Mouse (Mus musculus): Measurements from ENCODE around the gene Bdh2.

Gene Bdh2

GRCm38 (mm10) chr3:135280669-135281415, at the start of gene Bdh2:
Gene Bdh2, plus strand, starts transcription at chr3:135281221.
- POLR2A ChIA-PET = interaction anchor here (0.6 to 5.5 kb wide), 13 partner anchors 11 to 450 kb away, joined by 3 to 24 read pairs (median 3); no protein-coding TSS in a partner anchor
- CTCF ChIA-PET = interaction anchor here (0.5 to 1.9 kb wide), 43 partner anchors 8 to 913 kb away, joined by 3 to 26 read pairs (median 4); partner anchors contain the start of genes Slc9b2 (in 1 of the 4) and Ube2d3 (in 1 of the 4)

GRCm38 (mm10) chr3:135232058-135232457, 49.0 kb upstream of the Bdh2 start:
- POLR2A ChIA-PET = interaction anchor here in 1 of 4 experiments (1.2 to 1.9 kb wide), 3 partner anchors 10 to 37 kb away, joined by 3 to 6 read pairs (median 4); partner anchors contain the start of gene Cenpe
- CTCF ChIA-PET = no interaction called here

GRCm38 (mm10) chr3:135232462-135232861, 48.6 kb upstream of the Bdh2 start:
- ChIA-PET POLR2A (interaction anchor here in 1 of 4 experiments (1.2 to 1.9 kb wide), 3 partner anchors 9 to 37 kb away, joined by 3 to 6 read pairs (median 4); partner anchors contain the start of gene Cenpe), CTCF (no interaction called here)

GRCm38 (mm10) chr3:135245733-135246132, 35.3 kb upstream of the Bdh2 start:
- ChIA-PET CTCF (no interaction called here), POLR2A (interaction anchor here in 1 of 4 experiments (1.4 kb wide), 1 partner anchor 21 kb away, joined by 4 read pairs; no protein-coding TSS in a partner anchor)

GRCm38 (mm10) chr3:135246828-135247227, 34.2 kb upstream of the Bdh2 start:
- CTCF ChIA-PET = interaction anchor here in 1 of 4 experiments (0.5 kb wide), 1 partner anchor 153 kb away, joined by 3 read pairs; no protein-coding TSS in a partner anchor
- POLR2A ChIA-PET = interaction anchor here in 1 of 4 experiments (0.9 to 1.4 kb wide), 2 partner anchors 11 to 22 kb away, joined by 3 to 4 read pairs; no protein-coding TSS in a partner anchor

GRCm38 (mm10) chr3:135249104-135249503, 31.9 kb upstream of the Bdh2 start:
- ChIA-PET CTCF (no interaction called here), POLR2A (interaction anchor here in 1 of 4 experiments (0.7 kb wide), 1 partner anchor 215 kb away, joined by 6 read pairs; no protein-coding TSS in a partner anchor)

- CTCF ChIA-PET = no interaction called here
- POLR2A ChIA-PET = interaction anchor here in 2 of 4 experiments (1.0 to 1.5 kb wide), 5 partner anchors 11 to 40 kb away, joined by 3 to 6 read pairs (median 3); partner anchors contain the start of gene Cenpe (in 2 of the 2)
Measured at GRCm38 (mm10) chr3:135251825-135252224, 29.2 kb upstream of the Bdh2 start.

- CTCF ChIA-PET = no interaction called here
- POLR2A ChIA-PET = no interaction called here
Measured at GRCm38 (mm10) chr3:135254784-135255183, 26.2 kb upstream of the Bdh2 start.

GRCm38 (mm10) chr3:135258919-135259318, 22.1 kb upstream of the Bdh2 start:
- ChIA-PET CTCF (no interaction called here), POLR2A (no interaction called here)

GRCm38 (mm10) chr3:135260233-135260632, 20.8 kb upstream of the Bdh2 start:
- POLR2A ChIA-PET = no interaction called here
- CTCF ChIA-PET = interaction anchor here in 1 of 4 experiments (0.6 kb wide), 1 partner anchor 43 kb away, joined by 4 read pairs; no protein-coding TSS in a partner anchor

- ChIA-PET POLR2A (interaction anchor here in 2 of 4 experiments (0.6 to 6.1 kb wide), 2 partner anchors 10 to 91 kb away, joined by 4 to 24 read pairs; partner anchors contain the start of gene Bdh2 (in 1 of the 2)), CTCF (interaction anchor here in 1 of 4 experiments (0.5 kb wide), 1 partner anchor 59 kb away, joined by 3 read pairs; no protein-coding TSS in a partner anchor)
Measured at GRCm38 (mm10) chr3:135268616-135269015, 12.4 kb upstream of the Bdh2 start.

- POLR2A ChIA-PET = interaction anchor here in 2 of 4 experiments (0.7 to 6.1 kb wide), 4 partner anchors 9 to 39 kb away, joined by 3 to 24 read pairs (median 4); partner anchors contain the start of gene Bdh2 (in 2 of the 2)
- CTCF ChIA-PET = no interaction called here
Measured at GRCm38 (mm10) chr3:135269391-135269990, 11.5 kb upstream of the Bdh2 start.

GRCm38 (mm10) chr3:135272627-135273026, 8.4 kb upstream of the Bdh2 start:
- CTCF ChIA-PET = interaction anchor here in 1 of 4 experiments (1.1 kb wide), 1 partner anchor 9 kb away, joined by 4 read pairs; the partner anchor contains the start of gene Bdh2

GRCm38 (mm10) chr3:135273047-135273446, 8.0 kb upstream of the Bdh2 start:
- CTCF ChIA-PET = interaction anchor here in 1 of 4 experiments (1.1 kb wide), 1 partner anchor 8 kb away, joined by 4 read pairs; the partner anchor contains the start of gene Bdh2
- POLR2A ChIA-PET = no interaction called here

More at GRCm38 (mm10) chr3:135272627-135273026, 8.4 kb upstream of the Bdh2 start:
- POLR2A ChIA-PET = interaction anchor here in 1 of 4 experiments (0.9 kb wide), 1 partner anchor 65 kb away, joined by 3 read pairs; no protein-coding TSS in a partner anchor

- ChIA-PET POLR2A (interaction anchor here in 2 of 4 experiments (0.6 to 5.5 kb wide), 5 partner anchors 10 to 451 kb away, joined by 3 to 24 read pairs (median 4); no protein-coding TSS in a partner anchor), CTCF (interaction anchor here in 3 of 4 experiments (1.2 to 1.9 kb wide), 11 partner anchors 27 to 914 kb away, joined by 3 to 26 read pairs (median 5); partner anchors contain the start of gene Slc9b2 (in 1 of the 3))
Measured at GRCm38 (mm10) chr3:135280160-135280559, 861 bp upstream of the Bdh2 start.

- CTCF ChIA-PET = interaction anchor here (0.5 to 1.9 kb wide), 38 partner anchors 9 to 450 kb away, joined by 3 to 26 read pairs (median 4); partner anchors contain the start of genes Slc9b2 (in 1 of the 4) and Ube2d3 (in 1 of the 4)
Measured at GRCm38 (mm10) chr3:135281701-135282100, 680 bp downstream of the Bdh2 start.

GRCm38 (mm10) chr3:135285256-135285655, 4.2 kb downstream of the Bdh2 start:
- CTCF ChIA-PET = no interaction called here

More at GRCm38 (mm10) chr3:135281701-135282100, 680 bp downstream of the Bdh2 start:
- POLR2A ChIA-PET = interaction anchor here in 2 of 4 experiments (0.7 to 5.5 kb wide), 8 partner anchors 11 to 449 kb away, joined by 3 to 24 read pairs (median 3); no protein-coding TSS in a partner anchor

GRCm38 (mm10) chr3:135285807-135286206, 4.8 kb downstream of the Bdh2 start:
- POLR2A ChIA-PET = interaction anchor here in 1 of 4 experiments (1.0 kb wide), 1 partner anchor 8 kb away, joined by 9 read pairs; no protein-coding TSS in a partner anchor
- CTCF ChIA-PET = interaction anchor here in 1 of 4 experiments (0.7 kb wide), 1 partner anchor 43 kb away, joined by 3 read pairs; no protein-coding TSS in a partner anchor

More at GRCm38 (mm10) chr3:135285256-135285655, 4.2 kb downstream of the Bdh2 start:
- POLR2A ChIA-PET = no interaction called here
